Mouse (Mus musculus) liver, embryonic 13.5 days (tissue): ENCODE measurements around the gene Creb3l4. TPM values are rescaled to one million over a fixed set of nuclear protein-coding genes. Genes with fewer than 3 reads are reported as not detected.
"Not testable (repeated sequence)": the region's sequence is repeated elsewhere in the genome, so short reads cannot be mapped to it uniquely, and the experiment has no call there.

Experiments
- ATAC-seq: fragments of 200-750 bp; cut with Nextera tagmentation; 2 replicates; pipeline ENCODE4 v1.8.0; 2017; ENCODE audit warnings: low read depth, mild to moderate bottlenecking, moderate number of reproducible peaks, moderate library complexity
- DNase-seq: peaks from one replicate; pipeline ENCODE4 v3.0.0; 2022
- H3K27ac ChIP-seq: fragments of 300-500 bp; sonication (generic); 2 replicates; pipeline ENCODE4 v1.5.1; 2015; ENCODE audit warnings: moderate library complexity, mild to moderate bottlenecking, inconsistent platforms
- H3K27me3 ChIP-seq: fragments of 300-500 bp; sonication (generic); 2 replicates; pipeline ENCODE4 v1.6.1; 2015; ENCODE audit warnings: mild to moderate bottlenecking, inconsistent platforms
- H3K36me3 ChIP-seq: fragments of 300-500 bp; sonication (generic); 2 replicates; pipeline ENCODE4 v1.6.1; 2015; ENCODE audit warnings: mild to moderate bottlenecking, inconsistent platforms
- H3K4me1 ChIP-seq: fragments of 300-500 bp; sonication (generic); replicated peaks from 2 replicates; pipeline ENCODE4 v1.6.1; 2015; ENCODE audit warnings: inconsistent platforms
- H3K4me2 ChIP-seq: fragments of 300-500 bp; sonication (generic); 2 replicates; pipeline ENCODE4 v1.6.1; 2015; ENCODE audit warnings: inconsistent platforms, mild to moderate bottlenecking, moderate library complexity
- H3K4me3 ChIP-seq: fragments of 300-500 bp; sonication (generic); replicated peaks from 2 replicates; pipeline ENCODE4 v1.5.1; 2015; ENCODE audit warnings: mild to moderate bottlenecking, inconsistent platforms
- H3K9ac ChIP-seq: fragments of 300-500 bp; sonication (generic); 2 replicates; pipeline ENCODE4 v1.6.1; 2015; ENCODE audit warnings: mild to moderate bottlenecking, inconsistent platforms
- H3K9me3 ChIP-seq: fragments of 300-500 bp; sonication (generic); replicated peaks from 2 replicates; pipeline ENCODE4 v1.6.1; 2016; ENCODE audit warnings: inconsistent platforms
- WGBS: fragments of 180-500 bp; shearing (Covaris S2); methylation state at CpG from one replicate; pipeline ENCODE4 v1.1.7; 2015; ENCODE audit not compliant: insufficient replicate concordance; 5-methylcytosine and 5-hydroxymethylcytosine counted together
- polyA plus RNA-seq: library from polyadenylated mRNA; unstranded; fragments of >200 nt; fragmentation: Nextera tagmentation; extraction: Ambion mirVana; gene quantifications from 2 replicates; pipeline ENCODE4 v1.2.1, GENCODE M21; 2015

Gene Creb3l4
- 0.36 and 0.41 TPM in 2 replicates for polyA plus RNA-seq

DNA sequence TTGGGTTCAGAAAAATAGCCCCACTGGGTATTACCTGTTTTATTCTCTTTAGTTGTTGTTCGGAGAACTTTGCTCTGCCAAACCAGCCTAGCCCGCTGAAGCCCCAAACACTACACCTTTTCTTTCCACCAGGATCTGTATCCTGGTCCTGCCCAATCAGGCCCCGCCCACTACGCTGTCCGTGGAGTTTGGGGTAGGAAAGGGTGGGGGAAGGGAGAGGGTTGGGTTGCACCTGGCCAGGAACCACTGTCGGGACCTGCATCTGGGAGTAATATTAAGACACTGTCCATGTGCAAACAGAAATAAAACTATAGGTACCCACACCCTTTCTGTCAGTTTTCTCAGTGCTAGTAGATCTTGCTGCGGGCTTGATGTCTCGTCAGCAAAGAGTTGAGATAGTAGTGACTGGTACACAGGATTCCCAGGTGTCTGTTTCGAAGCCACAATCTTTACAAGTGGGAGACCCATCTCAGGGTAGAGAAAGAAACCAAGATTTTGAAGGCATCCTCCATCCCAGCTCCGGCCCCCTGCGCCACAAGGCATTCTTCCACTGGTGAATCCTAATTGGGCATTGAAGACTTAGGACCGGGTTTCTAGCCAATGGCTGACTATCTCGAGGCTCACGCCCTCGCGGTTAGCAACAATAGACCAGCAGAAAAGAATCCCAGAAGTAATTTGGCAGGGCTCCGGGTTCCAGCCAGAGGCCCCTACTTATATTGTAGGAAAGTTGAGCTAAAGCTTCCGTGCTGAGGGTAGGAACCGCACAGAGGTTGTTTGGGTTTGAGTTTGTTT, at the start of gene Creb3l4:
TSS of gene Creb3l4 (minus strand) at position 529 of the 792 bp plus-strand sequence.
- Histone ChIP-seq H3K27me3 (no peaks in the 10 kb centered on the region), H3K4me1 (peaks cover 35% of the 10 kb centered on the region), H3K36me3 (no peaks in the 10 kb centered on the region), H3K4me2 (peak within 1 kb of the TSS; percentile 60), H3K27ac (no peak within 1 kb of the TSS), H3K9me3 (no peaks in the 10 kb centered on the region), H3K4me3 (peak within 1 kb of the TSS; percentile 37), H3K9ac (peak within 1 kb of the TSS; percentile 17; the same call in 1 of the 2 replicates)
- 17% methylated on average over 19 of the region's 19 CpGs for WGBS
- no peak for ATAC-seq
- no peak for DNase-seq

DNA sequence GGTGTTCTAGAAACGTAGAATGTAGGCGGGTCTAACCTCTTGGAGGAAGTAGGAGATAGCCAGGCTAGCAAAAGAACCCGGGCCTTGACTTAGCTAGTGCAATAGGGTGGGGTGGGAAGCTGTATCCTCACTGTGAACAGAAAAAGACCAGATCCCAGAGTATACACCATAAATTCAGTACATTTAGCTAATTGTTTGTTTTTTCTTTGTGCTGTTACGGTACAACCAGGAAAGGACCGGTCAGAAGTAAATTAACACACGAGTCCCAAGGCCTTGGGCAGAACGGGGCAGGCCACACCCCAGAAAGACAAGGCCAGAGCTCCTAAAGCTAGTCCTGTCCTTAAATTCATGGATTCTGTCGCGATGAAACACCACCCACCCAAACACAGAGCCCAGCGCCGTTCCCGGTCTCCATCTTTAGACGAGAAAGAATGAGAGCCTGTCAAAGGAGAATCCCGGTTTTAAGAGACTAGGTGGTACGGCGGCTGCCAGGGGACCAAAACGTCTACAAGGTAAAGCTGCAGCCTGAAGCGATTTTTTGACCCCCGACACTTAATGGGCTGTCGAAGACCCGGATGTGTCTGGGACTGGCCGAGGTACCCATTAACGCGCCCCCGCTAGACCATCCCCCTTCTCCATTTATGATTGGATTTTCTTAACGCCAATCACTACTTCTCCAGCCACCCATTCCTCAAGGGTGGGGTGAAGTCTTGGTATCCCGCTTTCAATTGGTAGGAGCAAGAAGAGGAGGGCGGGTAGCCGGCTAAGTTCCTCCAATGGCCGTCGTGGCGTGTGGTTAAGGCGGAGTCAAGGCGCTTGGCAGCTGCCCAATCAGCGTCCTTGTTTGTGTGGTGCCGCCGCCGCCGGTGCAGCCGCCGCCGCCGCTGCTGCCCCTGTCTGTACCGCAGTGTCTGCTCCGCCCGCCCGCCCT, 49.3 kb upstream of the Creb3l4 start, which contains the start of gene Gatad2b:
TSS of gene Gatad2b (plus strand) at position 834 of the 931 bp plus-strand sequence.
- Histone ChIP-seq H3K27ac (peak within 1 kb of the TSS; percentile 95), H3K36me3 (0 out of 2 replicates have a peak, but pooled peaks cover 4% of the 10 kb centered on the region), H3K4me1 (peaks cover 39% of the 10 kb centered on the region), H3K9me3 (no peaks in the 10 kb centered on the region), H3K27me3 (no peaks in the 10 kb centered on the region), H3K9ac (peak within 1 kb of the TSS; percentile 95), H3K4me3 (peak within 1 kb of the TSS; percentile 84), H3K4me2 (peak within 1 kb of the TSS; percentile 90)
- DNase-seq: peak; percentile 98
- ATAC-seq: peak; percentile 97
- under 1% methylated on average over 47 of the region's 47 CpGs for WGBS

DNA sequence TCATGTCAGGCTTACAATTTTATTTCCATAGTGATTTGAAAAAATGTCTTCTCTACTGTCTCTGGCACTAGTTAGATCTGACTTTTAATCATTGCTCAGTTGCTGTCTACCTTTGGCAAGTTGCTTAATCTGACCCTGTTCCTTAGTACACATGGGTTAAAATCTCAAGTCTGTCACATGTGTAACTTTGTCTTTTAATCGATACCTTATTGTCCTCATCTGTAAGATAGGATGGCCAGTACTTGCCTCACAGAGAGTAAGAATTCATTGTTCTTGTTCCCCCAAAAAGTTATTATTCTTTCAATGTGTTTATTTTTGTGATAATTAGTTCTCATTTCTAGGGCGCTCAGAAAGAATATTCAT, 48.7 kb upstream of the Creb3l4 start:
- Histone ChIP-seq H3K4me1 (peaks cover 37% of the 10 kb centered on the region), H3K27ac (peak overlapping the region; percentile 93), H3K4me2 (peak overlapping the region; percentile 77), H3K4me3 (peak overlapping the region; percentile 68), H3K36me3 (0 out of 2 replicates have a peak, but pooled peaks cover 4% of the 10 kb centered on the region), H3K9me3 (no peaks in the 10 kb centered on the region), H3K27me3 (no peaks in the 10 kb centered on the region), H3K9ac (peak overlapping the region; percentile 78)
- DNase-seq: no peak
- no peak for ATAC-seq
- 28% methylated on average over 2 of the region's 2 CpGs for WGBS

- no peaks in the 10 kb centered on the region for H3K9me3 ChIP-seq
- 81% methylated on average over 1 of the region's 1 CpGs for WGBS
Measured at GRCm38 (mm10) chr3:90290602-90291001, 47.3 kb upstream of the Creb3l4 start.

DNA sequence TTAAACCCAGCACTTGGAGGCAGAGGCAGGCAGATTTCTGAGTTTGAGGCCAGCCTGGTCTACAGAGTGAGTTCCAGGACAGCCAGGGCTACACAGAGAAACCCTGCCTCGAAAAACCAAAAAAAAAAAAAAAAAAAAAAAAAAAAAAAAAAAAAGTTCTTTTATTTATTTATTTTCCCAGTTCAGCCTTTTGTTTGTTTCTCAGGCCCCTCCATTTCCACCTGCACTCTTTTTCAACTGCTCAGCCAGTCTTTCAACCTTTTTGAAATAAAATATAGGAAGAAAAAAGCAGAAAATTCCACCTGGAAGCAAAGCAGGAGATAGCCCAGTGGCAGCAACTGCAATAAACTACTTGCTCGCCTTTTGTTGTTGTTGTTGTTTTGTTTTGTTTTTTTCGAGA, 46.1 kb upstream of the Creb3l4 start:
- H3K27me3 ChIP-seq: not testable (repeated sequence)

More at GRCm38 (mm10) chr3:90290602-90291001, 47.3 kb upstream of the Creb3l4 start:
- Histone ChIP-seq H3K27me3 (no peaks in the 10 kb centered on the region), H3K9ac (no peak overlapping the region), H3K4me3 (no peak overlapping the region), H3K27ac (no peak overlapping the region), H3K4me1 (peaks cover 23% of the 10 kb centered on the region), H3K4me2 (no peak overlapping the region), H3K36me3 (0 out of 2 replicates have a peak, but pooled peaks cover 4% of the 10 kb centered on the region)
- no peak for DNase-seq
- no peak for ATAC-seq

GRCm38 (mm10) chr3:90284150-90284549, 40.8 kb upstream of the Creb3l4 start:
- no peaks in the 10 kb centered on the region for H3K4me1 ChIP-seq

More for the DNA sequence above, 46.1 kb upstream of the Creb3l4 start:
- 51% methylated on average over 3 of the region's 3 CpGs for WGBS
- DNase-seq, H3K4me3 ChIP-seq, H3K4me2 ChIP-seq, H3K36me3 ChIP-seq, ATAC-seq, H3K9ac ChIP-seq, H3K27ac ChIP-seq, H3K9me3 ChIP-seq: not testable (repeated sequence)
- H3K4me1 ChIP-seq: peaks cover 11% of the 10 kb centered on the region

DNA sequence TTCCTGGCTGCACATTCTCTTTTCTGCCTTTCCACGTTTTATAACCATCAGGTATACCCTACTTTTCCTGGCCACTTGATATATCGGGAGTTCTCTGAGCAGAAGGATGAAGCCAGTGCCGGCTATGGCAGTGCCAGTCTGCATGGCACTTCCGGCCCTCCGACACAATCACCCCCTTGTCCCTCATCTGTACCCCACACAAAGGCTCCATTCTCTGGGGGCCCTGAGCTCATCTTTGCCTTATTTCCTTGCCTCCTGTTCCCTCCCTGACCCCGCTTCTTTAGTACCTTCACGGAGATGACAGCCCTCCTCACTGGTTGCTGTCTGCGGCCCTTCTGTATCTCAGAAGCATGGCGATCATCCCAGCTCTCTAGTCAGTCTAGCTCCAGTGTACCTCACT, 37.4 kb upstream of the Creb3l4 start:
- H3K36me3 ChIP-seq: peaks cover 43% of the 10 kb centered on the region
- ATAC-seq: no peak
- H3K4me3 ChIP-seq: no peak overlapping the region
- DNase-seq: no peak
- H3K9ac ChIP-seq: no peak overlapping the region
- no peak overlapping the region for H3K27ac ChIP-seq
- no peaks in the 10 kb centered on the region for H3K27me3 ChIP-seq
- H3K9me3 ChIP-seq: no peaks in the 10 kb centered on the region
- 78% methylated on average over 9 of the region's 9 CpGs for WGBS
- H3K4me2 ChIP-seq: no peak overlapping the region
- 0 out of 2 replicates have a peak, but pooled peaks cover 4% of the 10 kb centered on the region for H3K4me1 ChIP-seq

More at GRCm38 (mm10) chr3:90284150-90284549, 40.8 kb upstream of the Creb3l4 start:
- no peaks in the 10 kb centered on the region for H3K27me3 ChIP-seq
- WGBS: 91% methylated on average over 2 of the region's 2 CpGs
- DNase-seq (no peak), ATAC-seq (no peak)
- no peak overlapping the region for H3K4me3 ChIP-seq
- H3K27ac ChIP-seq: no peak overlapping the region
- no peak overlapping the region for H3K4me2 ChIP-seq
- H3K9me3 ChIP-seq: no peaks in the 10 kb centered on the region
- H3K36me3 ChIP-seq: peaks cover 16% of the 10 kb centered on the region
- H3K9ac ChIP-seq: no peak overlapping the region

- 85% methylated on average over 7 of the region's 7 CpGs for WGBS
Measured at GRCm38 (mm10) chr3:90279743-90280142, 36.4 kb upstream of the Creb3l4 start.

DNA sequence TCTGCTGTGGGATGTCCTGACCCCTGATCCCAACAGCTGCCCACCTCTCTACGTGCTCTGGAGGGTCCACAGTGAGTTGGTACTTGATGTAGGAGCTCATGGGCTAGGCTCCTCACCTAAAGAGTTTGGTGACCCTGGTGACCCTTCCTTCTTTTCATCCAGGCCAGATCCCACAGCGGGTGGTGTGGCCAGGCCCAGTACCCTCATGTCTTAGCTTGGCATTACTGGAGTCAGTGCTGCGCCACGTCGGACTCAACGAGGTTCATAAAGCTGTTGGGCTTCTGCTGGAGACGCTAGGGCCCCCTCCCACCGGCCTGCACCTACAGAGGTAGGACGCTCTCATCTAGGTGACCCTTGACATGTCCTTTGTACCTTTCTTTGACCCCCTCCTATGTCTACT, 35.9 kb upstream of the Creb3l4 start:
- DNase-seq: no peak
- Histone ChIP-seq H3K4me1 (0 out of 2 replicates have a peak, but pooled peaks cover 4% of the 10 kb centered on the region), H3K4me2 (no peak overlapping the region), H3K9me3 (no peaks in the 10 kb centered on the region), H3K27me3 (no peaks in the 10 kb centered on the region), H3K36me3 (peaks cover 46% of the 10 kb centered on the region), H3K9ac (no peak overlapping the region), H3K27ac (no peak overlapping the region), H3K4me3 (no peak overlapping the region)
- 86% methylated on average over 9 of the region's 9 CpGs for WGBS
- no peak for ATAC-seq

More at GRCm38 (mm10) chr3:90279743-90280142, 36.4 kb upstream of the Creb3l4 start:
- H3K27ac ChIP-seq: no peak overlapping the region
- no peak overlapping the region for H3K9ac ChIP-seq
- H3K9me3 ChIP-seq: no peaks in the 10 kb centered on the region
- 0 out of 2 replicates have a peak, but pooled peaks cover 4% of the 10 kb centered on the region for H3K4me1 ChIP-seq
- H3K4me2 ChIP-seq: no peak overlapping the region
- no peak for DNase-seq
- H3K4me3 ChIP-seq: no peak overlapping the region
- peaks cover 46% of the 10 kb centered on the region for H3K36me3 ChIP-seq
- no peaks in the 10 kb centered on the region for H3K27me3 ChIP-seq
- ATAC-seq: no peak

- no peaks in the 10 kb centered on the region for H3K27me3 ChIP-seq
Measured at GRCm38 (mm10) chr3:90278211-90278610, 34.9 kb upstream of the Creb3l4 start.

DNA sequence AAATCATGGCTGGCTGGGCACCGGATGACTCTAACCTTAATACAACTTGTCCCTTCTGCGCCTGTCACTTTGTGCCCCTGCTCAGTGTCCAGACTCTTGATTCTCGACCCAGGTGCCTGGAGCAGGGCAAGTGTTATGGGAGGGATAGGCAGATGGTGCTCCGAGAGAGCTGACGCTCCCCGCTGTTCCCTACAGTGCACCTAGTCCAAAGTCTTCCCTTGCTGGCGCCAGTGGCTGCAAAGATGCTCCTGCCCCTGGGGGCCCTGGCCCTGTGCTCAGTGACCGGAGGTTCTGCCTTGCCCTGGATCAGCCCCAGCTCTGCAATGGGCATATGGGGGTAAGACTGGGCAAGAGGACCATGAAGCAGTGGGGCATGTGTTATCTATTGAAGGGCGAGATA, 34.5 kb upstream of the Creb3l4 start:
- DNase-seq: no peak
- Histone ChIP-seq H3K4me1 (0 out of 2 replicates have a peak, but pooled peaks cover 4% of the 10 kb centered on the region), H3K4me2 (no peak overlapping the region), H3K9ac (no peak overlapping the region), H3K27ac (no peak overlapping the region), H3K4me3 (no peak overlapping the region), H3K9me3 (no peaks in the 10 kb centered on the region), H3K27me3 (no peaks in the 10 kb centered on the region), H3K36me3 (peaks cover 52% of the 10 kb centered on the region)
- WGBS: 85% methylated on average over 9 of the region's 9 CpGs
- 0 out of 2 replicates have a peak, but pooled peaks have one; percentile 19 for ATAC-seq

More at GRCm38 (mm10) chr3:90278211-90278610, 34.9 kb upstream of the Creb3l4 start:
- Histone ChIP-seq H3K27ac (no peak overlapping the region), H3K4me1 (0 out of 2 replicates have a peak, but pooled peaks cover 4% of the 10 kb centered on the region), H3K9ac (no peak overlapping the region), H3K9me3 (no peaks in the 10 kb centered on the region), H3K4me2 (no peak overlapping the region), H3K36me3 (peaks cover 50% of the 10 kb centered on the region), H3K4me3 (no peak overlapping the region)
- DNase-seq (no peak), ATAC-seq (no peak; the same call in 1 of the 2 replicates)
- WGBS: 82% methylated on average over 10 of the region's 10 CpGs
